Mouse (Mus musculus) bone marrow, adult 2 months (tissue): ENCODE measurements around the gene Pla2g7. TPM values are rescaled to one million over a fixed set of nuclear protein-coding genes. Genes with fewer than 3 reads are reported as not detected.
A peak's percentile ranks its signal among the peaks of the same experiment; 100 is the strongest.
"Not testable (repeated sequence)": the region's sequence is repeated elsewhere in the genome, so short reads cannot be mapped to it uniquely, and the experiment has no call there.

Source experiments
- H3K27ac ChIP-seq: fragments of 200-500 bp; 2 replicates; pipeline ENCODE4 v1.5.1; 2012; ENCODE audit warnings: low read depth, mild to moderate bottlenecking, control low read depth, inconsistent platforms, low read length; ENCODE audit not compliant: control insufficient read depth, poor library complexity, insufficient read depth
- H3K4me1 ChIP-seq: fragments of 200-500 bp; 2 replicates; pipeline ENCODE4 v1.6.1; 2011; ENCODE audit warnings: low read length; ENCODE audit not compliant: control insufficient read depth, insufficient read depth
- H3K4me3 ChIP-seq: fragments of 200-500 bp; replicated peaks from 2 replicates; pipeline ENCODE3; 2011; ENCODE audit warnings: mild to moderate bottlenecking, low read depth, low read length, control low read depth; ENCODE audit not compliant: control insufficient read depth
- CTCF ChIP-seq: fragments of 200-500 bp; IDR thresholded peaks from 2 replicates; pipeline ENCODE4 v1.5.1; 2011; ENCODE audit warnings: low read length, control low read depth; ENCODE audit not compliant: control insufficient read depth, insufficient read depth
- POLR2A ChIP-seq: fragments of 200-500 bp; IDR thresholded peaks from 2 replicates; pipeline ENCODE4 v1.6.1; 2011; ENCODE audit warnings: low read depth, mild to moderate bottlenecking, control low read depth, low read length, borderline replicate concordance; ENCODE audit not compliant: control insufficient read depth
- WGBS: fragments of 180-500 bp; shearing (Covaris S2); methylation state at CpG from one replicate; pipeline ENCODE4 v1.1.7; 2018; 5-methylcytosine and 5-hydroxymethylcytosine counted together
- polyA plus RNA-seq: library from polyadenylated mRNA; stranded (reverse); fragments of >200 nt; gene quantifications from 2 replicates; pipeline ENCODE4 v1.2.4, GENCODE M21; 2011; ENCODE audit warnings: low replicate concordance; ENCODE audit not compliant: missing spikeins, insufficient read depth, insufficient read length

Pla2g7 gene
- 3.7 and 16.1 TPM in 2 replicates for polyA plus RNA-seq

DNA sequence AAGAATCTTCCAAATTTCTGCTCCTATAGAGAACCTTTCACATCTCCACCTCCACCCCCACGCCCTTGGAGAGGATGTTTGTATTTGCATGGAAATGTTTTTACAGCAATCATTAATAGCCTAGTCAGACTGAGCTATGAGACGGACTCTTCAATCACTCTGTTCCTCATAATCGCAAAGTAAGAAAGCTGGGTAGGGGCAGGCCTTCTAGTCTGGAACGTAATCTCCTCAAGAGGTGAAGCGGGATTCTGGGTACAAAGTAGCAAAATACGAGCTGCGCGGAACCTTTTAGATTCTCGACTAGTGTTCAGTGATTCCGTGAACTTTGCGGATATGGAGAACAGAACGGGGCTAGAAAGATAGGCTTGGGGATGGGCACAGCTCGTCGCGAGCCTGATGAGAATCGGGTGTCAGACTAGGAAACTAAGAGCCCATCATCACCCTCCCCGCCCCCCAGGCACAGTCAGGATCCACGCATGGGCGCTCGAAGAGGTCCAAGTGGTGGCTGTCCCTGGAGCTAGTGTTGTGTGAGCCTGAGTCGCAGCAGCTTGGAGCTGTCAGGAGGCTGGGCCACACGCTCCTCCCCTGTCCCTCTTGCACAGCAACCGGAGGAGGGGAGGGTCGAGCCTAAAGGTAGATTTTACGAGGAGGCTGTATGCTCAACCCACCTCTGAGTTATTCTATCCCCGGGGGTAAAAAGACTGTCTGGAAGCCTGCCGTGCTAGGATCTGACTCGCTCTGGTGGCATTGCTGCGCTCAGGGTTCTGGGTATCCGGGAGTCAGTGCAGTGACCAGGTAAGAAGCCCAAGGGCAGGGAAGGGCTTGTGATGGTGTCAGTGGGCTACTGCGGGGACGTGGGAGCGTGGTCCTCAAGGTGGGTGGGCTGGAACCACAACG is at the start of gene Pla2g7:
Gene Pla2g7 (plus strand): TSS at position 107 of the 897 bp plus-strand sequence.
- TF ChIP-seq CTCF (no peak), POLR2A (peak; percentile 40; the same call in 1 of the 2 replicates)
- 4% methylated on average over 34 of the region's 34 CpGs for WGBS
- Histone ChIP-seq H3K27ac (peak within 1 kb of the TSS; percentile 74), H3K4me1 (peaks cover 2% of the 10 kb centered on the region; the same call in 1 of the 2 replicates), H3K4me3 (peak within 1 kb of the TSS; percentile 72)

DNA sequence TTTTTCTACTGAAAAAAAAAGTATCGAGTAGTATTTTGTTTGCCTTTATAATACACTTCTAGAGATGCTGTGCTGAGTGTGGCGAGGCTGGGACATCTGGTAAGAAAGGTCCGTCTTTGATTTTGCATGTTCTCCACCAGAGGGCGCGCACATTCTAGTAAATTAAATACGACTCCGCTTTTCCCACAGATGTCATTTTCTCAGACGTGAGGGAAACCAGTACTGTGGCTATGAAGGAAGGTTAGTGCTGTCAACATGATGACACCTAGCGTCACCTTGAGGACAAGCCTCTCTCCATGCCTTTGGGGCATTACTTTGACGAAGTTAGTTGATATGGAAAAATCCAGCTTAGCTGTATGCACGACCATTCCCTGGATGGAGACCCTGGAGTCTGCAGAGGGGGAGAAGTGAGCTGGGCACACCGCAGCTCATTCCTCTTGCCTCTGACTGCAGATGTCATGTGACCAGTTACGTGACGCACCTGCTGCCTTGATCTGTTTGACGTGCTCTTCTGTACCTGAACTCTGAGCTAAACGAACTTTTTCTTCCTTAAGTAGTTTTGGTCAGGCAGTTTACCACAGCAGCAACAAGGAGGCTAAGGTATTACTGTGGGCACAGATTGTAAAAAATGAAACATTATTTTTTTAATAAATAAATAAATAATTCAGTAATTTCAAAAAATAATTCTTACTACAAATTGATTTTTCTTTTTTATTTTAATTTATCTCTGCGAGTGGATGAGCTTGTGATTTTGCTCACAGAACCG is 49.1 kb upstream of the Pla2g7 start:
- 29% methylated on average over 18 of the region's 18 CpGs for WGBS
- no peak overlapping the region for H3K27ac ChIP-seq
- H3K4me3 ChIP-seq: no peak overlapping the region
- no peaks in the 10 kb centered on the region; the same call in 1 of the 2 replicates for H3K4me1 ChIP-seq
- TF ChIP-seq CTCF (peak; percentile 59), POLR2A (no peak)

DNA sequence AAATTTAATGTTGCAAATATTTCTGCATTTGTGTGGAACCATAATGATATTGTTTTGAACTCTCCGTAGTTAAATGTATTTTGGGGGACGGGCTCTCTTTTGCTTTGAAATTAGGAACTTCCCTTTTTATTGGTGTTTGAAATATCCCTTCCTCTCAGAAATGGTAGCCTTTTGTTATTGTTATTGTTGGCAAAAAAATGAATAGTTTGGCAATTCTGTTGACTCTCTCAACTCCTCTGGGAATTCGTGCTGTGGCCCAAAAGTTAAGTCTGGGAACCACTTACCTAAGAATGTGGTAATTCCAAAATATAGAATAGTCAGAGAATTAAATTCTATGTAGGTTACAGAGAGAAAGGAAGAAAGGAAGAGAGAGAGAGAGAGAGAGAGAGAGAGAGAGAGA is 47.7 kb upstream of the Pla2g7 start:
- no peaks in the 10 kb centered on the region; the same call in 1 of the 2 replicates for H3K4me1 ChIP-seq
- no peak for TF ChIP-seq CTCF
- TF ChIP-seq POLR2A: no peak
- H3K27ac ChIP-seq: no peak overlapping the region
- WGBS: 15% methylated on average over 3 of the region's 3 CpGs
- H3K4me3 ChIP-seq: no peak overlapping the region

GRCm38 (mm10) chr17:43530507-43530906 is 37.4 kb upstream of the Pla2g7 start:
- WGBS: 84% methylated on average over 2 of the region's 2 CpGs
- H3K4me1 ChIP-seq: peaks cover 3% of the 10 kb centered on the region; the same call in 1 of the 2 replicates
- TF ChIP-seq CTCF: no peak
- TF ChIP-seq POLR2A: no peak
- H3K4me3 ChIP-seq: no peak overlapping the region
- no peak overlapping the region for H3K27ac ChIP-seq

DNA sequence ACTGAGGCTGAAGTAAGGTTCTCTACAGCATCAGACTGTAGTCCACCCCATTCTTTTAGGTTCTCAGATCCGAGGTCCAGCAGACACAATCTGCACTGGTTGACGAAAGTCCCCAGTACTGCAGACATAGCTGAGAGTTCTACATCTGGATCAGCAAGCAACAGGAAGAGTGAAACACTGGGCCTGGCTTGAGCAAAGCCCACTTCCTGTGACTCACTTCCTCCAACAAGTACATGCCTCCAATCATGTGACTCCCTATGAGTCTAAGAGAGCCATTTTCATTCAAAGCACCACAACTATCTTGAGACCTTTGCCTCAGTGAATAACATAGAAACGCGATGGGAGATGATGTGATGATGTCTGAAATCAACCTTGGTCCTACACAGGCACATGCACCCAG is 36.7 kb upstream of the Pla2g7 start:
- H3K4me3 ChIP-seq: no peak overlapping the region
- peaks cover 3% of the 10 kb centered on the region; the same call in 1 of the 2 replicates for H3K4me1 ChIP-seq
- 77% methylated on average over 4 of the region's 4 CpGs for WGBS
- TF ChIP-seq CTCF: no peak
- TF ChIP-seq POLR2A: no peak
- H3K27ac ChIP-seq: no peak overlapping the region

- H3K4me3 ChIP-seq: no peak overlapping the region
- WGBS: 26% methylated on average over 23 of the region's 23 CpGs
Measured at GRCm38 (mm10) chr17:43534362-43535222, 33.3 kb upstream of the Pla2g7 start.

DNA sequence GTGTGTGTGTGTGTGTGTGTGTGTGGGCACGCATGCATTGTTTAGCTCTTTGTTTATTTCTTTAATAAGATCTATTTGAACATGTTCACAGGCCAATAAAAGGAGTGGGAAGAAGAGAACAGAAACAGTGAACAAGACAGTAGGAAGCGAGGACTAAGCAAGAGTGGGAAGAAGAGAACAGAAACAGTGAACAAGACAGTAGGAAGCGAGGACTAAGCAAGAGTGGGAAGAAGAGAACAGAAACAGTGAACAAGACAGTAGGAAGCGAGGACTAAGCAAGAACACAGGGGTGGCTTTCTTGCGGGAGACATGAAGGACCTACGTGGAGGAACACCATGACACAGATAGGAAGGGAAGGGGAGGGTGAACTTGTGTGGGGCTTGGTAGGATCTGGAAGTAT is 31.1 kb upstream of the Pla2g7 start:
- WGBS: 67% methylated on average over 6 of the region's 6 CpGs
- H3K4me1 ChIP-seq, H3K27ac ChIP-seq, H3K4me3 ChIP-seq: not testable (repeated sequence)

More at GRCm38 (mm10) chr17:43534362-43535222, 33.3 kb upstream of the Pla2g7 start:
- H3K4me1 ChIP-seq: peaks cover 5% of the 10 kb centered on the region
- TF ChIP-seq POLR2A (no peak), CTCF (no peak)
- H3K27ac ChIP-seq: no peak overlapping the region

- peak overlapping the region; percentile 73; the same call in 1 of the 2 replicates for H3K27ac ChIP-seq
- no peak overlapping the region for H3K4me3 ChIP-seq
- 65% methylated on average over 3 of the region's 3 CpGs for WGBS
- peaks cover 5% of the 10 kb centered on the region for H3K4me1 ChIP-seq
- TF ChIP-seq CTCF: no peak
Measured at GRCm38 (mm10) chr17:43538767-43539166, 29.1 kb upstream of the Pla2g7 start.
